ENCODE assay signal across 8 mouse cellular contexts in the genomic region with DNA sequence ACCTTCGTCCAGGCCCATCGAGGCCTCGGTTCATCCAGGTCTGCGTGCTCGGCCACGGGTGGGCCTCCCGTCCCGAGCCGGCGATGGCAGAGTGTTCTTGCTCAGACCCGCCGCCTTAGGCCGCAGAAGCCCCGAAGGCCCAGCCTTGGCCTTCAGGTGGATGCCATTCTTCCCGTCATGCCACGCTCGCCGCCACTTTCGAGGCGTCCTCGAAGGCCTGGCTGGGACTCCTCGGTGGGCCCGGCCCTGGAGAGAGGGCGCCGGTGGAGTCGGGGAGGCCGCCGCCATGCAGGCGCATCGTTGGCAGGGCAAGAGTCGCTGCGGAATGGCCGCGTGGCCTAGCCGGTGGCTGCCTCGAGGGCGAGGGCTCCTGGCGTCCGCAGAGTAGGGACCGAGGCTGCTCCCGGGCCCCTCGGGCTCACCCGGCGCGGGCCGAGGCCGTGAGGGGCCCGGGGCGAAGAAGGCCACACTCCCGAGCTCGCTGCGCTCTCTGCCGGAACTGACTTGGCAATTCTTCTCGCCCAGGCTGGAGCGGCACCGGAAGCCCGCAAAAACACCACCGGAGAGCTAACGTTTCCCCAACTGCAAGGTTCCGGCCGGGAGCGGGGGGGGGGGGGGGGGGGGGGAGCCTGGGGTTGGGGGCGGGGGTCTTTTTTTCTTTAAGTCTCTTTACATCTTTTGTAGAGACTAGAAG. TPM values are rescaled to one million over a fixed set of nuclear protein-coding genes. Genes with fewer than 3 reads are reported as not detected.
DNase-seq lines count a peak whose midpoint lies in the region; ATAC-seq lines count a peak whose summit lies in the region.
"Not testable (repeated sequence)": the region's sequence is repeated elsewhere in the genome, so short reads cannot be mapped to it uniquely, and the experiment has no call there.

No protein-coding gene starts in this region.

- intact Hi-C loops in left cerebral cortex, postnatal 14 days (cut with DNase I): not testable (repeated sequence)

- peak; percentile 75 for DNase-seq in T-cell, adult 2 months (ENCODE audit: low spot score)
- peak; percentile 54 to 71 for DNase-seq in cerebellum, postnatal 4 days (ENCODE audit: low spot score in 2 of 2)
- peak; percentile 66 for DNase-seq in gastrocnemius, postnatal 10 days
- DNase-seq in left cerebral cortex, postnatal 14 days (ENCODE audit: low spot score in 2 of 2): peak; percentile 65 to 84
- DNase-seq in right cerebral cortex, postnatal 14 days: peak; percentile 73
- peak; percentile 62 for DNase-seq in urinary bladder, postnatal 25 days (ENCODE audit: low spot score)

- peak; percentile 94 for ATAC-seq in inflammation-experienced regulatory T-cells, adult 6 months
- peak; percentile 92 for ATAC-seq in megakaryocyte-erythroid progenitor cell, adult 5-6 weeks (replicated peaks; ENCODE audit: low FRiP score, low TSS enrichment, poor library complexity, severe bottlenecking)

RNA-seq across cellular contexts. Expression of gene Epb41l1, which starts 28.1 kb away (rescaled TPM):
- total RNA-seq in gastrocnemius, postnatal 10 days (2021): 10 to 100 TPM; 16.1 to 18.9 TPM
- under 1 TPM in 2 of 3 experiments, not detected in 1; 0.07 to 0.09 TPM for polyA plus RNA-seq in inflammation-experienced regulatory T-cells, adult 6 months (2017; shearing (Covaris generic))
- 100 to 1,000 TPM; 304 to 328 TPM for total RNA-seq in left cerebral cortex, postnatal 14 days (2021)
- total RNA-seq in megakaryocyte-erythroid progenitor cell, adult 5-6 weeks (2014; fragmentation: Nextera tagmentation): not detected in 2 replicates
- total RNA-seq in megakaryocyte-erythroid progenitor cell, adult 5-6 weeks (2017): 0.15 TPM in 1 of 2 replicates, not detected in the other

Comparison
In these comparisons a context has a peak if more than half of its experiments do, and no peak if none do; other contexts are left out.
1. Peak in every context shown above with its lines: DNase-seq and ATAC-seq.
2. RNA of gene Epb41l1, which starts 28.1 kb away (total RNA-seq): 304 to 328 TPM in left cerebral cortex, postnatal 14 days and 16.1 to 18.9 TPM in gastrocnemius, postnatal 10 days; 0.15 TPM in megakaryocyte-erythroid progenitor cell, adult 5-6 weeks; every median in the first group is over 10 times any median in the second.